Mouse (Mus musculus): ENCODE data around the gene Hdac5. TPM values are rescaled to one million over a fixed set of nuclear protein-coding genes. Genes with fewer than 3 reads are reported as not detected.

Gene Hdac5
- 10 to 100 TPM; 78.3 to 78.7 TPM for total RNA-seq (2021)
- long read RNA-seq, experiment 1, partial matches to known transcripts = 11 of 30 reads
- long read RNA-seq, experiment 1, other reads (novel, unspliced or antisense) = 15 of 30 reads
- long read RNA-seq, experiment 2, partial matches to known transcripts = 9 of 35 reads
- long read RNA-seq, experiment 2, other reads (novel, unspliced or antisense) = 20 of 35 reads

DNA sequence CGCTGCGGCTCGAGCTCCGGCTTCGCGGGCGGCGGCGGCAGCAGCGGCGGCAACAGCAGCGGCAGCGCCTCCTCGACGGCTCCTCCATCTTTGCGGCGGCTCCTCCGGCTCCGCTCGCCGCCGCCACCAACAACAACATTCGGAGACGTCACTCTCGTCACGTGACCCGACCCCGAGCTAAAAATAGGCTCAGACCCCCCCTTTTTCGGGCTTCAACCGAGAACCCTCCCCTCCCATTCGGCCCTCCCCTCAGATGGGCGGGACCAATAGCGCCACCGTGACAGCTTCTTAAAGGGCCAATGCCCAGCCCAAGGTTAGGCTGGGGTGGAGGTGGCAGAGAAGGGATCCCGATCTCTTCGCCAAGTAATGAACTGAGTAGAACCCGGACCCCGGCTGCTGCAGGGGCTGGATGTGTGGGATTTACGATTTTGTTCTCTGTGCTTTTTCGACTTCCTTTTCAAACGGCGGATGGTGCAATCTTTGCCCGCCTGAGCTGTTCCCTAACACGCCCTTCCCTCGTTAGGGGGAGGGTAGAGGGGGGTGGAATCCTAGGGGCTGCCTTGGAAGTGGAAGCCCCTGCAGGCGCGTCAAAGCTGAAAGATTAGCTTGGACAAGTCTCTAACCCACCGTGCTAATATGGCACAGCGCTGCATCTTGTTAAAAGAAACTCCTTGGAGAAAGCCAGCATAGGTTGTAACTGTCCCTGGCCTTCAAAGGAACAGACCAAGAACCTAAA, at the start of gene Hdac5:
Hdac5 (minus strand) TSS at position 161 of the 736 bp plus-strand sequence.
- TF ChIP-seq CTCF (IDR thresholded peaks at IDR 0.05) = peak; percentile 11; the same call in 1 of the 2 replicates
- peak; percentile 99 for DNase-seq
- intact Hi-C loops (cut with DNase I) = loop anchor here (1.0 kb wide), 1 partner anchor 18 kb away; the partner anchor contains the start of gene BC030867

DNA sequence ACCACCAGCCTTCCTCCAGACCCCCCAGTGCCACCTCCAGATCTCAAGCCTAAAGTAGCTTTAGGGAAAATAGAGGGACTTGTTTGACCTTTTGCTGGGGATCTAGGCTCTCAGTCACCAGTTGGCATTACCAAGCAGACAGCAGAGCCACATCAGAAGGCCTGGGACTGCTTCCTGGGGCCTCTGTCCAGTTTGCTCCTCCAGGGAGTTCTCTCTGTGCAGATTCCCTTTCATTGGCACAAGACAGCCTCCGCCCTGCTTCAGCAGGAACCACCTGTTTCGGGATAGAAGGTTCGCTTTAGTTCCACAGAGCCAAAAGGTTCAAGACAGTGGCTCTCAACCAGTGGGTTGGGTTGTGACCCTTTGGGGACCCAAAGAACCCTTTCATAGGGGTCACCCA, 49.6 kb upstream of the Hdac5 start:
- Histone ChIP-seq H3K27ac (peak overlapping the region; percentile 89), H3K4me3 (peak overlapping the region; percentile 24; the same call in 1 of the 2 replicates)
- no peak for TF ChIP-seq CTCF (IDR thresholded peaks at IDR 0.05)
- intact Hi-C loops (cut with DNase I) = no loop called here
- peak; percentile 83 for DNase-seq

More for the DNA sequence above, at the start of gene Hdac5:
- H3K27ac ChIP-seq = peak within 1 kb of the TSS; percentile 97
- peak within 1 kb of the TSS; percentile 95 for H3K4me3 ChIP-seq

DNA sequence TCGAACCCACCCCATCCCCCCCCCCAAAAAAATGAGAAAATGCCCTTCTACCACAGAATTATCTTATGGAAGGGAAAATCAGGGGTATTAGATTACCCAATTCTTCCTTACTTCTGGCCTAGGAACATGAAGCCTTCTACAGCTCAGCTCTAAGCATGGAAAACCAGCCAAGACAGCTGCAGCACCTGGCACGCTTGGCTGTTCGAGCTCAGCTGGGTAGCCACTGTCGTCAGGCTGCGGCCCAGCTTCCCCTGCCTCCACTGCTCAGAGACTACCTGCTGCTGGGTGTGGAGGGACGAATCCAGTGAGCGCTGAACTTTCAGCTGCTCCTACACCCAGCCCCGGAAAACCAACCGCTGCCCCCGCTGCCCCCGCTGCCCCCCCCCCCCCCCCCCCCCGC, 47.8 kb upstream of the Hdac5 start:
- DNase-seq = peak; percentile 81
- TF ChIP-seq CTCF (IDR thresholded peaks at IDR 0.05) = no peak
- intact Hi-C loops (cut with DNase I) = no loop called here
- H3K4me3 ChIP-seq = no peak overlapping the region
- H3K27ac ChIP-seq = peak overlapping the region; percentile 89

DNA sequence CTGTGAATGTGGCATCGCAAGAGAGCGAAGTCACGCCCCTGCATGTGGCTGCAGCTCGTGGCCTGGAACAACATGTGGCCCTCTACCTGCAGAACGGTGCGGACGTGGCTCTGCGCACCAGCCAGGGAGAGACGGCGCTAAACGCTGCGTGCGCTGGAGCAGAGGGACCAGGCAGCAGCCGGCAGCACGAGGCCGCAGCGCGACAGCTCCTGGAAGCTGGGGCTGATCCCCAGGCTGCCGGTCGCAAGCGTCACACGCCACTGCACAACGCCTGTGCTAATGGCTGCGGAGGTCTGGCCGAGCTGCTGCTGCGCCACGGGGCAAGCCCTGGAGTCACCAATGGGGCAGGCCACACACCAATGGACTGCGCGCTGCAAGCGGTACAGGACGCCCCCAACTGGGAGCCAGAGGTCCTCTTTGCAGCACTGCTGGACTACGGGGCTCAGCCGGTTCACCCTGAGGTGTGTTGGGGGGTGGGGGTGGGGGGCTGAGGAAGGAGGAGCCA, 46.5 kb upstream of the Hdac5 start:
- DNase-seq = peak; percentile 53
- intact Hi-C loops (cut with DNase I) = no loop called here
- Histone ChIP-seq H3K27ac (peak overlapping the region; percentile 89), H3K4me3 (peak overlapping the region; percentile 57)
- TF ChIP-seq CTCF (IDR thresholded peaks at IDR 0.05) = no peak

DNA sequence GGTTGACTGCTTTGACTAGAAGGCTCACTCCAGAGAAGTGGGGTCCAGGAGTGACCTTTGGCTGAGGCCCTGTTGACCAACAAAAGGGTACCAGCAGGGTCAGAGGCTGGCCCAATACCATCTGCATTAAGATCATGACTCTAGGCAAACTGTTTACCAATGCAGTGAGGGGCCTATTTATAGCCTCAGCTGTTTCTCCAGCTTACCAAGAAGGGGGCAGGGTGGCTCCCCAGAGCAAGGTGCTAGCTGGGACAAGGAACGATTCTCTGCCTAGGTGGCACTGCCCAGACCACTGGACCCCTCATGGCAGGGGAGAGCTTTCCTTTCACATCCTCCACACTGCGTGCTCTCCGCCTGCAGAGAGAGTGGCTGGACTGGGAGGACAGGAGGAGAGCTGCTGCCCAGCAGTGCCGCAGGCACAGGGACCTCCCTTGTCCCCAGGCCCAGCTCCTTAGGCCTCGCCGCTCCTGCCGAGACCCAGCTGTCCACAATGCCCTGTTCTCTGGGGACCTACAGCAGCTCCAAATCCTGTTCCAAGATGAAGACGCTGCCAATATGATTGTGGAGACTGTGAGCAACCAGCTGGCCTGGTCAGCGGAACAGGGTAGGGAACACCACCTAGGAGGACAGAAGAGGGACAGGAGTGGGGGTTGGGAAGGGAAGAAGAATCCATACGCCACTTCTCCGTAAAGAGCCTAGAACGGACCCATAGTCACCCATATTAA, 38.7 kb upstream of the Hdac5 start, which contains the start of gene Asb16:
Asb16 (plus strand) TSS at position 224 of the 725 bp plus-strand sequence.
- DNase-seq = peak; percentile 64
- H3K27ac ChIP-seq = peak within 1 kb of the TSS; percentile 98
- intact Hi-C loops (cut with DNase I) = loop anchor here (5.0 kb wide), 1 partner anchor 126 kb away; no protein-coding TSS in a partner anchor
- TF ChIP-seq CTCF (IDR thresholded peaks at IDR 0.05) = no peak
- peak within 1 kb of the TSS; percentile 76 for H3K4me3 ChIP-seq

DNA sequence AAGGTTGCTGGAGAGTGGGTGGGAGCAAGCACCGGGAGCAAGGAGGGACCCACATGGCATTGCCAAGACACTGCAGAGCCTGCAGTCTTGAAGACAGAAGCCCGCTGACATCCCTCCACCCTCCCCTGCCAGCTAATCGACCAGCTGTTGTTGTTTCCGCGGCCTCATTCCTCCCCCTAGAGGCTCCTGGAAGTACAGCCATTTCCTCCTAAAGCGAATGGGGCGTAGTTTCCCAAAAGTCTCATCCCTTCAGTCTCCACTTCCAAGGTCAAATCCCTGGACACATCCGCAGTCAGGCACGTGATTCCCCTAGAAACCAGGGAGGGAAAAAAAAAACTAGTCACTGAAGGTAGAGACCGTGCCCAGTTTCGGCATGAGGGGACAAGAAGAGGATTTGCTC, 37.5 kb upstream of the Hdac5 start:
- intact Hi-C loops (cut with DNase I) = loop anchor here (1.0 to 5.0 kb wide), 3 partner anchors 19 to 165 kb away; partner anchors contain the start of gene BC030867
- Histone ChIP-seq H3K27ac (peak overlapping the region; percentile 98), H3K4me3 (peak overlapping the region; percentile 33)
- TF ChIP-seq CTCF (IDR thresholded peaks at IDR 0.05) = peak; percentile 74
- DNase-seq = peak; percentile 86

DNA sequence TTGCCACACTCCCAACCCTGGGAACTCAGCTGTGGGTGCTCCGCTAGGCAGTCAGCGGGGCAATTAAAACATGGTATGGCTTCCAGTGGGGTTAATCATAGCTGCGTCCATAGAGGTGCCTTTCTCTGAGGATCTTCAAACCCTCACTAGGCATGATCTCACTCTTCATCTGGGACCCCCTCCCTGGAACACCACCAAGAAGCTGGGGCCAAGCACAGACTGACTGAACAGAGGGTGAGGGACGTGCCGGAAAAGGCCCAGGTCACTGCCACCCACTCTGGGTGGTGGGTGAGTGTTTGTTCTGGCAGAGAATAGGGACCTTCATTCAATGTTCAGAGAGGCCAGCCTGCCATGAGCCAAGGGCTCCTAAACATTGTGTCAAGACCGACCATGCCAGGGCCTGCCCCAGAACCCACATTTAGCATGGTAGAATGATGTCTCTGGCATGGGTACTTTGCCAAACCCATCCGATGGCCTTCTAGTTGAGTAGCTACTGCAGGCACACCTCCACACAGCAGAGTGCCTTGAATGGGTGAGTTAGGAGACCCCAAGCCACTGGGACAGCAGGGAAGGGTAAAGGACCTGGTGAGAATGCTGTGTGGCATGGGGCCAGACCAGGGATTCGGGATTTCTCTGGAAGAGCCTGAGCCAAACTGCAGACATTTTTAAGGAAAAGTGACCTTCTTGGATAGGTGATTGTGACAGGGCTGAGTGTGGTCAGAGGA, 36.8 kb upstream of the Hdac5 start:
- Histone ChIP-seq H3K4me3 (peak overlapping the region; percentile 33), H3K27ac (peak overlapping the region; percentile 98)
- no peak for TF ChIP-seq CTCF (IDR thresholded peaks at IDR 0.05)
- peak; percentile 32 for DNase-seq
- intact Hi-C loops (cut with DNase I) = loop anchor here (1.0 to 5.0 kb wide), 3 partner anchors 18 to 164 kb away; partner anchors contain the start of gene BC030867

DNA sequence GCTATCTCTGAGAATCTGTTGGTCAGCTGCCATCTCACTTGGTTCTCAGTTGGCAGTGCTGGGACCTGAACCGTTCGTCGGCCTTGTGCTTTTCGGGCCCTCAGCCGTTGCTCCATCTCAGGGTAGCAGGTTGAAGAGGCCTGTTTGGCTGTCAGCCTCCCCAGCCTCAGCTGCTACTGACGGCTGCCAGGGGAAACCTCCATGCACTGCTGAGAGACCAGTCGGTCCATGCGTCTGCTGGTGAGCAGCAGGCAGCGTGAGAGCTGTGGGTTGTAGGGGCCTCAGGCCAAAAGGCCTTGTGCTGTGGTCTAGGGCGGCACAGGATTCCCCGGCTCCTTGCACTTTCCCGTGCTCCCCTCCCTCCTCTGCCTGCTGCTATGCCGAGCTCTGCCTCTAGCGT, 35.9 kb upstream of the Hdac5 start:
- H3K27ac ChIP-seq = no peak overlapping the region
- no peak for DNase-seq
- no peak for TF ChIP-seq CTCF (IDR thresholded peaks at IDR 0.05)
- intact Hi-C loops (cut with DNase I) = loop anchor here (2.0 to 5.0 kb wide), 2 partner anchors 17 to 124 kb away; partner anchors contain the start of gene BC030867
- H3K4me3 ChIP-seq = no peak overlapping the region

DNA sequence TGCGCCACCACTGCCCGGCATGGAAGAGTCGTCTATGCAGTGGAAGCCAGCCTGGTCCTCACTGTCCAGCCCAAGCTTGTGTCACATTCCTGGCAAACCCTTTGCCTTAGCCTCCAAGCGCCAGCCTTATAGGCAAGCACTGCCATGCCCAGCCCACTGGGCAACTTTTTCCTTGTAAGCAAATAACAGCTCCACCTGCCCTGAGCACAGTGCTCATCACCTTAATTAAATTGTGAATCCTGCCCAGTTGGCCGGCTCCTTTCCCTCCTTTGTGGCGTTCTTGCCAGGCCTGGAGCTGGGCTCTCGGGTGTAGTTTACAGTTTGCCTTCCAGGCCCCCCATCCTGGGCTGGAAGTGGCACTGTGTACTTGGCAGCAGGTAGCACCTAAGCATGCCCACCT, 33.2 kb upstream of the Hdac5 start:
- DNase-seq = no peak
- TF ChIP-seq CTCF (IDR thresholded peaks at IDR 0.05) = no peak
- Histone ChIP-seq H3K4me3 (no peak overlapping the region), H3K27ac (no peak overlapping the region)
- intact Hi-C loops (cut with DNase I) = no loop called here

DNA sequence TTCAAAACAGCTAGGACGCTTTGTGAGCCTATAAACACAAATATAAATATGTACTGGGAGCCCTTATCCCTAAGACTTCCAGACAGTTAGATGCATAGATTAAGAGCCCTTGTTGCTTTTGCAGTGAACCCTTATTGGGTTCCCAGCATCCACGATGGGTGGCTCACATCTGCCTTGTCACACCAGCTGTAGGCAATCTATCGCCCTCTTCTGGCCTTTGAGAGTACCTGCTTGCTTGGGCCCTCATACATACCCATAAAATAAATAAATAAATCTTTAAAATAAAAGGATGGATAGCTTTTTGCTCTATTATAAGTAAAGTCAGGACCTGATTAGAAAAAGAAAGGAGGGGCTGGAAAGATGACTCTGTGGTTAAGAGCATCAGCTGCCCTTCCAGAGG, 28.6 kb upstream of the Hdac5 start:
- H3K4me3 ChIP-seq = no peak overlapping the region
- intact Hi-C loops (cut with DNase I) = no loop called here
- no peak overlapping the region for H3K27ac ChIP-seq
- peak; percentile 38 for TF ChIP-seq CTCF (IDR thresholded peaks at IDR 0.05)
- no peak for DNase-seq

DNA sequence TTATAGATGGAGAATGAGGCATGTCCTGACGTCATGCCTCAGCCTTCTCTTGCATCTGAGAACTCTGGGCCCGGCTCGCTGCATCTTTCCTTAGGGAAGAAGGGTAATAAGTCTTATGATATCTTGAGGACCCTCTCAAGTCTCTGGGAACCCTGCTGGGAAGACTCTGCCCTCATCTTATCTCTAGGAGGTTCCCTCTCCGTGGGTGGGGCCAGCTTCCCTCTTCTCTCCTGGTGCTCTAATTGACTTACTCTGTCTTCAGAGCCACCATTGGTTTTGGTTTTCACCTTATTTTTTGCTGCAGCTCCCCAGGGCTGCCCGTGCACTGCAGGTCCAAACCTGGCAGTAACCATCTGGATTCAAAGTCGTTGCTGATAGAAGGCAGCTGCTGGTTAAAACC, 28.1 kb upstream of the Hdac5 start:
- no peak for TF ChIP-seq CTCF (IDR thresholded peaks at IDR 0.05)

DNA sequence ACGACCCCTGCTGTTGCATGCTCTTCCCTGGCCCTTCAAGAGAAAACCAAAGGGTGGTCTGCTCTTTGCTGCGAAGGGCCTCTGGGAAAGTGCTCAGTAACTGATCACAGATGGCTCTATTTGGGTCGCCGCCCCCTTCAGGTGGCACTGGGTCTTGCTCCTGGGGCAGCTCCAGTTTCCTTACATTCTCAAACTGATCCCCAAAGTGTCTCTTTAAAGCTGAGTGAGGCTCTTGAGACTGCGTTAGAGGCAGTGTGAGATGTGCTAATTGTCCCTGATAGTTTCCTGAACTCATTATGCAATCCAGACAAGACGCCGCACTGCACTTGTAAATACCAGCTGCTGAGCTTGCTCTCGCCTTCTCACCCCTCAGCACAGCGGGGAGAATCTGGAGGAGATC, 27.5 kb upstream of the Hdac5 start:
- no peak for DNase-seq
- no peak overlapping the region for H3K4me3 ChIP-seq
- peak; percentile 39; the same call in 1 of the 2 replicates for TF ChIP-seq CTCF (IDR thresholded peaks at IDR 0.05)
- no peak overlapping the region for H3K27ac ChIP-seq
- intact Hi-C loops (cut with DNase I) = no loop called here

More for the DNA sequence above, 28.1 kb upstream of the Hdac5 start:
- no peak overlapping the region for H3K4me3 ChIP-seq
- H3K27ac ChIP-seq = no peak overlapping the region
- intact Hi-C loops (cut with DNase I) = no loop called here
- DNase-seq = no peak
